Mouse (Mus musculus) layer of hippocampus, adult 9-11 months (tissue): ENCODE measurements at regions not wholly inside any gene's neighbourhood (a gene's known extent, or its start where the extent isn't known, plus 50 kb on each side); places are given as distances from the start of the nearest gene placed in this dataset.

ENCODE experiments used
- DNase-seq: peaks from one replicate; pipeline ENCODE4 v3.0.0; 2022

DNA sequence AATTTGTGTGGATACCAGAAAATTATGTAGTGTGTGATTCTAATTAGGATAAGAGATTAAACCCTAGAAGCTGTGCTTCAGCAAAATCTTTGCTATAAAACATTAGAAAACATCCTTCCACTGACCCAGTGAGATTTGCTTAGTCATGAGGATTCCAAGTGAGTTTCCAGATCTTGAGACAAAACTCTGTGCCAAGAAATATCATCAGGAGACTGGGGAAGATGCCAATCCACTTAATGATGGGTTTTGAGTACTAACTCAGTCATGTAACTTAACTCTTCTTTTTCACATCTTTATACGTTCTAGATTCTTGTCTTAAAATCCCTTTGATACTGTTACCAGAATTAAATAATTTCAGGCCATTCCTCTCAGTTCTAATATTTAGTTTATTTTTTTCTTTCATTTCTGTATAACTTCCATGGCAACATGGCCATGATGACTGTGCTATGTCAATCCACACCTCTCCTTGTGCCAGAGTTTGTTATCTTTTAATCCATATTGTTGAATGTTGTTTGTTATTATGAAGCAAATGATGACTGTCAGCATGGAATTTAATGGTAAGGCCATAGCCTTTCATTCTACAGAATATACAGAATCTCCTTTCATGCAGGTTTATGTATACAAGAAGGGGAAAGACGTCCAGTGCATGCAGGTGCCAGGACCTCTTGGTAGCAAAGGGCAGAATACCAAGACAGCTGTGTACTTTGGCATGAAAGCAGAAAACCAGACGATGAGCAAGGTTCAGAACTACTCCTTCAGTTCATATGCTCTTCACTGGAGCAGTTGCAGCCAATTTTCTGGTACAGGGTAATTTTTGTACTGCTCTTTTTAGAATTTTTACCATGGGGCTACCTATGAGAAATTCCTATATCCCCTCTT, 599.7 kb upstream of the Adamts5 start:
- DNase-seq, result no peak

DNA sequence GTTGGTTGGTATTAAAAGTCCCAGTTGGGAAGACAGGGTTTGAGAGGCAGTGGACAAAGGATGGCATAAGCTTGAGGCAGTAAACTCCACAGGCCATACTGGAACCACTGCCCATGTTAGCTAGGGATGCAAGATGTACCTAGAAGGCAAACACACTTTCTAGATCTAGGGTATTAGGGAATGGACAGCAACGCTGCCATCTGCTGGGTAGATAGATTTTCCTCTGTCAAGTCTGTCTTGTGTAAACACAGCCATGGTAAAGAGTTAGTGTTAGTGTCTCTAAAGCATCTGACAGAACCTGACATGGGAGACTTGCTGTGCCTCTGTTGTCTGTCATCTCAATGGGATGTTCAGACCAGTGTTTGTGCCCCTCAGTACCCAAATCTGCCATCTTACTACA, 573.5 kb upstream of the Adamts5 start:
- peak; percentile 3 for DNase-seq

DNA sequence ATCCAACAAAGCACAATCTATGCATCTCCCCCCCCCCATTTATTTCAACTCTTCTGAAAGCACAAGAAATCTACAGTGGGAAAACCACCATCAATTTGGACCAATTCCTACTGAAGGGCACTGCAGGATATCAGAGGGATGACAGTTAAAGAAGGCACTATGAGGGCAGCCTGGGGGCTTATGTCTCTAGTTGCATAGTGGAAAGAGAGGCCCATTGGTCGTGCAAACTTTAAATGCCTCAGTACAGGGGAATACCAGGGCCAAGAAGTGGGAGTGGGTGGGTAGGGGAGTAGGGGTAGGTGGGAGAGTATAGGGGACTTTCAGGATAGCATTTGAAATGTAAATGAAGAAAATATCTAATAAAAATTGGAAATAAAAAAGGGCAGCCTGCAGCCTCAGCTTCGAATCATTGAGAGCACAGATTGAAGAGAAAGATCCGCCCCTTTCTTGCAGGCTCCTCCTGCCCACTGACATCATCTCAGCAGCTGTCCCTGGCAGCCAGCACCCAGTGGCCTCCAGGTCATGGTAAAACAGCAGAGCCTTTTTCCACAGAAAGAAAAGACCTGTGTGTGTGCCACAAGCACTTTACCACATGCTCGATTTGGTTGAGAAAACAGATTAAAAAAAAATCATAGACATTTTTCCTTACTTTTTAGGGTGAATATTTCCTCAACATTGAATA, 571.6 kb upstream of the Adamts5 start:
- DNase-seq, result peak; percentile 45

DNA sequence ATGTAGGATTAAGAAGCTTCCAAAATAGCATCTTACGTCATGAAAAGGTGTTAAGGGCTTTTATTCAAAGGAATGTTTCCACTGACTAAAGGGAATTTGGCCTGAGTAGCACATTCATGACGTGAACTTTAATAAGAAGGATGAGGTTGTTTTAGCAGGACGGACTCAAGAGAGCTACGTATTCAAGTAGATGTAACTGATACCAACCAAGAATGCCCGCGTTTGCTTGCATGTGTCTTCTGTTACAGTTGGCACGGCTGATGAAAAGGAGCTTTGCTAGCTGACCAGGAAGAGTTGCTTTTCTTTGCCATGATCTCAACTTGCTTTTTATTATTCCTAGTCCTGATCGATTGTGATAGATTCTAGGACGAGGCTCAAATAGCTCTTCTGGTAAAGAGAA, 559.4 kb upstream of the Adamts5 start:
- no peak for DNase-seq

GRCm38 (mm10) chr16:86456649-86457048, 555.0 kb upstream of the Adamts5 start:
- no peak for DNase-seq

- DNase-seq, result no peak
These were observed 553.2 kb upstream of the Adamts5 start for GRCm38 (mm10) chr16:86454810-86455209.

DNA sequence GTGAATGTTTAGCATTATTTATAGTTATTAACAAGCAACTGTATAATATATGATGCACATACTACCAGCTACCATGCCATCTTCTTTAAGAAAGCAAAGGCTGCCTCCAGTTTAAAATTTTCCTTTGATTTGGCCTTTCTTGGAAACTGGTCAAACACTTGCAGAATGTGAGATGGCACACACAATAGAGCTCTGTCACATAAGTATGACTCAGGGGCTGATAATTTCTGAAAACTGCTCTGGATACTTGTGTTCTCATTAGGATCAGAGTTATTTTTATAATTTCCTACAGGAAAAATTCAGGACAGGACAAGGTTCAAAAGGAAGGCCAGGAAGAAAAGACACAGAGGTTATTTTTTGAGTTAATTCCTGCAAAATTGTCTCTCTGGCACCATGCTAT, 552.4 kb upstream of the Adamts5 start:
- no peak for DNase-seq

DNA sequence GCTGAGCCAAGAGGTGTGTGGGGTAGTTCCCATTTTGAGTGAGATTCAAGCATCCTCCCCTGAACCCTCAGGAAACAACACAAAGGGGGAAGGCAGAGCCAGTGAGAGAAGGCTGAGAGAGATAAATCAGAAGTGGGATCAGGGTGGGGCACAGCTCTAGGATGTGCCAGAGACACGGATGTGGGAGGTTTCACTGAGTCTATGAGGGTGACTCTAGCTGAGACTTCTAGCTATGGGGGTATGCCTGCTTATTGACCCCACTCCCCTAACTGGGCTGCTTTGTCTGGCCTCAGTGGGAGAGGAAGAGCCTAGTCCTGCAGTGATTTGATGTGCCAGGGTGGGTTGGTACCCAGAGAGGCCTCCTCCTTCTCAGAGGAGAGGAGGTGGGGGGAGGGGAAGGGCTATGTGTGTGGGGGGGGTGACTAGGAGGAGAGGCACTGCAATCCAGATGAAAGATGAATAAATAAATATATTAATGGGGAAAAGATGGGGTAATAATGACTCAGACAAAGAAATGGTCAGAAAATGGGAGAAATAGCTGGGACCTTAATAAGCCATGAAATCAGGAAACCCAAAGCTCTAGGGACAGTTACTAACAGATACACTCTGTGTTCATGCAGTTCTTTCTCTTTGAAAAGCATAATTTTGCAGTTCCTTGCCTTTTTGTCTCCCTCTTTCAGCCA, 547.0 kb upstream of the Adamts5 start:
- DNase-seq, result no peak

DNA sequence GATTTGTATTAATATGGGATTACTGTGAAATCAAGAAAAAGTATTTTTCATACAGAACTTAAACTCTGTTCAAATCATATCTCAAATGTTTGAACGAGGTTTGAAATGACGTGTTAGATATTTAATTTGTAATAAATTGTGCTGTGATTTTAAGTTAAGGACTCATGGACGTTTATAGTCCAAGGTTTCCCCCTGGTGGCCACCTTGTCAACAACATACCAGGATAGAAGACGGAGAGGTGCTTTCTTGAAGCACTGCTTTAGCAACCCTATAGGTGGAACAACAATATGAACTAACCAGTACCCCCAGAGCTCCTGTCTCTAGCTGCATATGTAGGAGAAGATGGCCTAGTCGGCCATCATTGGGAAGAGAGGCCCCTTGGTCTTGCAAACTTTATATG, 517.8 kb upstream of the Adamts5 start:
- DNase-seq, result peak; percentile 43

DNA sequence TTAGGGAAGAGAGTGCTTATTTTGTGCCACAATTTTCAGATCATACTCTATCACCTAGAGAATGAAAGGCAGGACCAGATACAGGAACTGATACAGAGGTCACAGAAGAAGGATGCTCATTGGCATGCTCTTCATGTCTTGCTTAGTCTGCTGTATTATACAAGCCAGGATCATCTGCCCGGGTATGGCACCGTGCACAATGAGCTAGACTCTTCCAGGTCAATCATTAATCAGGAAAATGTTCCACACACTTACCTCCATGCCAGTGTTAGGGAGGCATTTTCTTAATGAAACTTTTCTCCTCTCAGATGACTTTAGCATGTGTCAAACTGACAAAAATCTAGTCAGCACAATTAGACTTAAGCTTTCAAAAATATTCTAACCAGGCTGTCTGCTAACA, 502.7 kb upstream of the Adamts5 start:
- no peak for DNase-seq

DNA sequence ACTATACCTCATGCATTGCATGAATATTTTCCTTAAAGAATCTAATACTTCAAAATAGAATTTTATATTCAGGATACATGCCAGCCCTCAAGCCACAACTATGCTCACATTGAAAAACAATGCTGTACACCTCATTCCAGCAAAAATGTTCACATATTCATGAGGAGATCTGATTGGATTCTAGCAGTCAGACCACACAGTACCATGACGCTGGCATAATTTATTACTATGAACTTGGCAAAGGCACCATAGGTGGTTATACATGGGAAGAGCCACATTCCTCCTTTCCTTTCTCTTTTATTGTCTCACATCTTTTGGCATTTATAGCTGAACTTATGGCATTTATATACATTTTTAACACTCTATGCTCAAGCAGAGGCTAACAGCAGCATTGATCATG, 499.8 kb upstream of the Adamts5 start:
- DNase-seq, result no peak

- DNase-seq, result no peak
These were observed 497.7 kb upstream of the Adamts5 start for GRCm38 (mm10) chr16:86399288-86399687.

DNA sequence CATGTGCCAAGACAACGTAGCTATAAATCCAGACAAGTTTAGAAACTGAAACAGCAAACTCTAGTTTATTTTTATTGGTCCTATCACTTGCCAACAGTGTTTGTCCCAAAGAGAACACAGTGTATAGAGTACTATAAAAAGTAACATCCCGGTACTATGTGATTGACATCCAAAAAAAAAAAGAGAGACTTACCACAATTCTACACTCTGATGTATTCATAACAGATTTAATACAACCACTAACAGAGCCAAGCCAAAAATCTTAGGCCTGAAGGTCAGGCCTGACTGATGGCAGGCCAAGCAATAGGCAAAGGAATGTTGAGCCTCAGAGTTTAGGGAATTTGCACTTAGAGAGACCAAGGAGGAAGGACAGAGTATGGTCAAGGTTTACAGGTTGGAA, 495.9 kb upstream of the Adamts5 start:
- DNase-seq, result no peak

DNA sequence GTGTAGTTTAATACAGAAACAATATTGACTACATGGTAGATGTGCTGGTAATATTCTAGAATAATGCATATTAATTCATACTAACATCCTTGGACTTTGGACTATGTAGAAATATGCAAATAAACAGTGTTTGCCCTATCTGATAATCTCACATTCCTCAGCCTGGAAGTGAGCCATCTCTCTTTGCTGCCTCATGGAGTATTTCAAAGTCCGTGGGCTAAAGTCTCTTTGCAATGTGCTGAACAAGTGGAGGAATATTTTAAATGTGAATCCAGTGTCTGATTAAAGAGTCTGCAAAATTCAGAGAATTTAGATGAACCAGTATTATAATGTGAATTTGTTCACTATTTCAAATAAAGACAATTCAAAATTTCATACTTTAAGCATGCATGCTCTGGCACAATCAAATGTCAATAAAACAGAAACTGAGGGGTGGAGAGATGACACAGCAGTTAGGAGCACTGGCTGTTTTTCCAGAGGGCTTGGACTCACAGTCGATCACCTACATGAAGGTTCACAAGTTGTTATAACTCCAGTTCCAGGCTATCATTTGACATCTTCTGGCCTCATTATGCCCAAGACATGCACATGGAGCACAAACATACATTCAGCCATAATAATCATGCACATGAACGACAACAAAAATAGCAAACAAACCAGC, 487.6 kb upstream of the Adamts5 start:
- peak; percentile 16 for DNase-seq

GRCm38 (mm10) chr16:86388128-86388527, 486.5 kb upstream of the Adamts5 start:
- no peak for DNase-seq

DNA sequence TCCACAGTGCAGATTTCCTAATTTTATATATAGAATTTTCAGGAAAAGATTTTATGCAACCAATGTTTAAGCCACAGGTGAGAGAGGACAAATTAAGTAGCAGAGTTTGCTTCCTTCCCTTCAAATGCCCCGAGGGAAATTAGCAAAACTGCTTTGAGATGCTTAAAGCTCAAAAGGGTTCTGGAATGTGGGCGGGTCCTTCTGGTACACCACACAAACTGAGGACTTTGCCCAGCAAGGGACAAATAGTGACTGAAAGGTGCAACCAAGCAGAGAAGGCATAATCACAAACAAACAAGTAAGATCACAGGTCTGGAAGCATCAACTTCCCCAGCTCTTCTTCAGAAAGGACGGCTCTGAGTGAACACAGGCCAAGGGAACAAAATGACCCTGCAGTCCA, 476.4 kb upstream of the Adamts5 start:
- no peak for DNase-seq

DNA sequence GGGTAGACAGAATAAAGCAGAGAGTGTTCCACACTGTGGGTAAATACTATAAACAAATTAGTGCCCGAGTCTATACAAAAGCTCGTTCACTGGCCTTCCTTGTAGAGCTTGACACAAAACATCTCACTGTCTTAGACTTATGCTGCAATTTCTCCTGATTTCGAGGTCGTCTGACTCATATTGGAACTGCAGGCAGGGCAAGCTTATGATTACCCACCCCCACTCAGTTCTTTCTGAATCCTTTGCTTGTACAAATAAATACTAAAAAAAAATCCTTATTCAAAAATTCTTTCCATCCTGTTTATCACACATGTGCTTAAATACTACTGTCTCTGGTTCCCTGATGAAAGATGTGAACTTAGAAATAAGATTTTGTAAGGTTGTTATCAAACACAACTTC, 470.0 kb upstream of the Adamts5 start:
- DNase-seq, result no peak

DNA sequence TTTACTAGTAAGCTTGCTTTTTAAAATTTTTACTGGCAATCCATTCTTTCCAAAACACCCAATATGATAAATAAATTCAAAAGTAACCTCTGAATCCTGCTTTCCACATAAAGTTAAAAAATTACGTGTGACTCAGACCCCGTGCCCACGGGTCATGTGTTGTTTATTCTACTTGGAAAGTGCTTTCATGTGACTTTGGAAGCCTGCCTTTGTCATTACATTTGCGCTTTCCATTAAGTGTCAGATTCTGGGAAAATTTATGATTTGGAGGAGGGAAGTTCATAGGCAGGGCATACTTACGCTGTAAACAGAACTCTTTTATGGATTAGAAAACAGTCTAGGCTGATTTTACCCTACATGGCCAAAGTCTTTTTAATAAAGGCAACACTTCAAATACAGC, 466.8 kb upstream of the Adamts5 start:
- no peak for DNase-seq

- no peak for DNase-seq
These were observed 464.6 kb upstream of the Adamts5 start for GRCm38 (mm10) chr16:86366197-86366596.

- no peak for DNase-seq
These were observed 459.5 kb upstream of the Adamts5 start for GRCm38 (mm10) chr16:86361099-86361498.

GRCm38 (mm10) chr16:86355036-86355435, 453.4 kb upstream of the Adamts5 start:
- no peak for DNase-seq

GRCm38 (mm10) chr16:86347753-86348152, 446.1 kb upstream of the Adamts5 start:
- DNase-seq, result no peak

- DNase-seq, result no peak
These were observed 445.3 kb upstream of the Adamts5 start for GRCm38 (mm10) chr16:86346916-86347315.
